In genomic region chr11:46039335-46039734, GRCm38 (mm10) we compare ENCODE assay signal across 9 mouse cellular contexts. TPM values are rescaled to one million over a fixed set of nuclear protein-coding genes. Genes with fewer than 3 reads are reported as not detected.
A peak's percentile ranks its signal among the peaks of the same experiment; 100 is the strongest.
DNase-seq lines count a peak whose midpoint lies in the region; ATAC-seq and TF ChIP-seq lines count a peak whose summit lies in the region.
"Had no signal": no experiment of that assay in that cellular context is flagged by ENCODE, and none has a peak within 500 bp of the region (broad histone marks: within the 10 kb centered on the region; RNA-seq: fewer than 3 reads in every experiment).

No protein-coding gene starts in this region.

- H3K36me3 ChIP-seq in liver, postnatal 0 days (replicated peaks; ENCODE audit: insufficient read depth, low read length): no peaks in the 10 kb centered on the region

- H3K4me1 ChIP-seq in liver, postnatal 0 days (ENCODE audit: insufficient read depth): no peaks in the 10 kb centered on the region; the same call in 1 of the 2 replicates

- no peaks in the 10 kb centered on the region for H3K9me3 ChIP-seq in liver, postnatal 0 days (ENCODE audit: low read length)

- H3K27me3 ChIP-seq in liver, postnatal 0 days (ENCODE audit: insufficient read depth, low read length): no peaks in the 10 kb centered on the region

- DNase-seq in cerebellum, postnatal 25 days: peak; percentile 10 to 18
- no peak for DNase-seq in cerebellum, adult 8-10 months
- DNase-seq in ovary, adult 18-20 months (ENCODE audit: low spot score): peak; percentile 20
- DNase-seq in ovary, postnatal 14 days (ENCODE audit: low spot score): no peak
- DNase-seq in induced T-regulatory cell, adult 2 months (ENCODE audit: low read depth): peak; percentile 38
- peak; percentile 42 for DNase-seq in liver, postnatal 0 days
- no peak for DNase-seq in cerebellum, adult 11 months
- no peak for DNase-seq in urinary bladder, postnatal 10 days (ENCODE audit: low spot score)
- DNase-seq: thymus, postnatal 14 days had no signal

- WGBS in liver, postnatal 0 days (ENCODE audit: insufficient replicate concordance): 50% methylated on average over 11 of the region's 11 CpGs

- H3K9ac ChIP-seq in liver, postnatal 0 days (replicated peaks): no peak overlapping the region

- TF ChIP-seq CTCF in liver, postnatal 0 days (IDR thresholded peaks at IDR 0.05; ENCODE audit: low read depth): no peak

- TF ChIP-seq EP300 in liver, postnatal 0 days (IDR thresholded peaks at IDR 0.05; ENCODE audit: low read depth): no peak

- no peak overlapping the region for H3K4me2 ChIP-seq in liver, postnatal 0 days (ENCODE audit: low read depth, low read length)

- H3K4me3 ChIP-seq in liver, postnatal 0 days (ENCODE audit: low read depth, low read length): no peak overlapping the region

- peak; percentile 27; the same call in 1 of the 2 replicates for ATAC-seq in liver, postnatal 0 days

- H3K27ac ChIP-seq in liver, postnatal 0 days (ENCODE audit: low read depth): 0 out of 2 replicates have a peak overlapping the region, but pooled peaks have one; percentile 3

RNA-seq across cellular contexts. Expression of gene Gm12166, which starts 12.8 kb away (rescaled TPM):
- polyA plus RNA-seq in liver, postnatal 0 days (2015; fragmentation: Nextera tagmentation; extraction: Ambion mirVana): 3.6 and 5.2 TPM in 2 replicates

RNA-seq across cellular contexts. Expression of gene Adam19, which starts 16.5 kb away (rescaled TPM):
- polyA plus RNA-seq in liver, postnatal 0 days (2015; fragmentation: Nextera tagmentation; extraction: Ambion mirVana): 1.0 and 1.1 TPM in 2 replicates

RNA-seq across cellular contexts. Expression of gene Sox30, which starts 59.2 kb away (rescaled TPM):
- polyA plus RNA-seq in liver, postnatal 0 days (2015; fragmentation: Nextera tagmentation; extraction: Ambion mirVana): 0.04 TPM in 1 of 2 replicates, not detected in the other

Comparison
In these comparisons a context has a peak if more than half of its experiments do, and no peak if none do; other contexts are left out.
1. DNase-seq: peak in cerebellum, postnatal 25 days (2 of 2), ovary, adult 18-20 months (single experiment), induced T-regulatory cell, adult 2 months (single experiment) and liver, postnatal 0 days (single experiment); none in cerebellum, adult 8-10 months (single experiment), ovary, postnatal 14 days (single experiment), cerebellum, adult 11 months (single experiment) and urinary bladder, postnatal 10 days (single experiment).